Mouse (Mus musculus) lung, embryonic 16.5 days (tissue): Measurements from ENCODE around the gene Otc. TPM values are rescaled to one million over a fixed set of nuclear protein-coding genes. Genes with fewer than 3 reads are reported as not detected.
A peak's percentile ranks its signal among the peaks of the same experiment; 100 is the strongest.

Source experiments
- ATAC-seq: fragments of 200-750 bp; cut with Nextera tagmentation; 2 replicates; pipeline ENCODE4 v1.8.0; 2017; ENCODE audit warnings: low read depth, mild to moderate bottlenecking, moderate library complexity
- H3K27ac ChIP-seq: fragments of 300-500 bp; sonication (generic); 2 replicates; pipeline ENCODE4 v1.5.1; 2014; ENCODE audit warnings: mild to moderate bottlenecking, control low read depth, low read length
- H3K27me3 ChIP-seq: fragments of 300-500 bp; sonication (generic); 2 replicates; pipeline ENCODE4 v1.6.1; 2014; ENCODE audit warnings: low read depth, low read length, mixed read lengths; ENCODE audit not compliant: control insufficient read depth, insufficient read depth
- H3K36me3 ChIP-seq: fragments of 300-500 bp; sonication (generic); 2 replicates; pipeline ENCODE4 v1.6.1; 2014; ENCODE audit warnings: low read length; ENCODE audit not compliant: control insufficient read depth, insufficient read depth
- H3K4me1 ChIP-seq: fragments of 300-500 bp; sonication (generic); replicated peaks from 2 replicates; pipeline ENCODE4 v1.6.1; 2014; ENCODE audit warnings: low read length, mixed read lengths; ENCODE audit not compliant: control insufficient read depth, insufficient read depth
- H3K4me2 ChIP-seq: fragments of 300-500 bp; sonication (generic); 2 replicates; pipeline ENCODE4 v1.6.1; 2014; ENCODE audit warnings: low read depth, low read length, control low read depth
- H3K4me3 ChIP-seq: fragments of 300-500 bp; sonication (generic); 2 replicates; pipeline ENCODE4 v1.5.1; 2014; ENCODE audit warnings: mild to moderate bottlenecking, low read length, control low read depth
- H3K9ac ChIP-seq: fragments of 300-500 bp; sonication (generic); 2 replicates; pipeline ENCODE4 v1.6.1; 2014; ENCODE audit warnings: low read length, control low read depth
- H3K9me3 ChIP-seq: fragments of 300-500 bp; sonication (generic); 2 replicates; pipeline ENCODE4 v1.6.1; 2016; ENCODE audit warnings: low read length; ENCODE audit not compliant: control insufficient read depth
- WGBS: fragments of 180-500 bp; shearing (Covaris S2); extraction: QIAGEN DNeasy Blood & Tissue Kit; methylation state at CpG from one replicate; pipeline ENCODE4 v1.1.7; 2014; 5-methylcytosine and 5-hydroxymethylcytosine counted together
- polyA plus RNA-seq: library from polyadenylated mRNA; unstranded; fragments of >200 nt; fragmentation: Nextera tagmentation; extraction: Ambion mirVana; gene quantifications from 2 replicates; pipeline ENCODE4 v1.2.1, GENCODE M21; 2015

Gene Otc
- 0.13 and 0.93 TPM in 2 replicates for polyA plus RNA-seq

- ATAC-seq: no peak
- no peak within 1 kb of the TSS for H3K4me3 ChIP-seq
- H3K9ac ChIP-seq: no peak within 1 kb of the TSS
- H3K9me3 ChIP-seq: no peaks in the 10 kb centered on the region
- 30% methylated on average over 2 of the region's 2 CpGs for WGBS
- no peak within 1 kb of the TSS for H3K27ac ChIP-seq
- H3K27me3 ChIP-seq: no peaks in the 10 kb centered on the region
- H3K4me2 ChIP-seq: no peak within 1 kb of the TSS
- H3K36me3 ChIP-seq: no peaks in the 10 kb centered on the region
- no peaks in the 10 kb centered on the region for H3K4me1 ChIP-seq
Observed at GRCm38 (mm10) chrX:10251852-10252504, at the start of gene Otc. Gene Otc (plus strand): TSS chrX:10252305.

- WGBS: 75% methylated on average over 5 of the region's 5 CpGs
- Histone ChIP-seq H3K4me1 (no peaks in the 10 kb centered on the region), H3K27me3 (no peaks in the 10 kb centered on the region), H3K9me3 (no peaks in the 10 kb centered on the region), H3K9ac (no peak overlapping the region), H3K27ac (no peak overlapping the region), H3K4me3 (no peak overlapping the region), H3K36me3 (no peaks in the 10 kb centered on the region), H3K4me2 (no peak overlapping the region)
- no peak for ATAC-seq
Observed at GRCm38 (mm10) chrX:10205937-10206336, 46.2 kb upstream of the Otc start.

- H3K36me3 ChIP-seq: no peaks in the 10 kb centered on the region
- peak overlapping the region; percentile 56 for H3K4me2 ChIP-seq
- peak overlapping the region; percentile 58 for H3K4me3 ChIP-seq
- H3K9me3 ChIP-seq: no peaks in the 10 kb centered on the region; the same call in 1 of the 2 replicates
- 12% methylated on average over 16 of the region's 16 CpGs for WGBS
- peak overlapping the region; percentile 71 for H3K27ac ChIP-seq
- no peaks in the 10 kb centered on the region for H3K4me1 ChIP-seq
- H3K27me3 ChIP-seq: no peaks in the 10 kb centered on the region
- ATAC-seq: peak; percentile 41; the same call in 1 of the 2 replicates
- peak overlapping the region; percentile 65 for H3K9ac ChIP-seq
Observed at GRCm38 (mm10) chrX:10215972-10216371, 36.1 kb upstream of the Otc start.

GRCm38 (mm10) chrX:10216410-10216949 is 35.6 kb upstream of the Otc start, which contains the start of gene Rpgr:
Gene Rpgr (minus strand): TSS chrX:10216920.
- WGBS: 12% methylated on average over 39 of the region's 47 CpGs
- H3K4me3 ChIP-seq: peak within 1 kb of the TSS; percentile 58
- no peaks in the 10 kb centered on the region for H3K4me1 ChIP-seq
- peak; percentile 100 for ATAC-seq
- no peaks in the 10 kb centered on the region; the same call in 1 of the 2 replicates for H3K9me3 ChIP-seq
- H3K27ac ChIP-seq: peak within 1 kb of the TSS; percentile 71
- H3K9ac ChIP-seq: peak within 1 kb of the TSS; percentile 65
- peak within 1 kb of the TSS; percentile 56 for H3K4me2 ChIP-seq
- H3K36me3 ChIP-seq: no peaks in the 10 kb centered on the region
- H3K27me3 ChIP-seq: no peaks in the 10 kb centered on the region

- WGBS: 57% methylated on average over 6 of the region's 6 CpGs
- no peak overlapping the region for H3K9ac ChIP-seq
- no peak for ATAC-seq
- no peak overlapping the region for H3K4me2 ChIP-seq
- H3K9me3 ChIP-seq: no peaks in the 10 kb centered on the region; the same call in 1 of the 2 replicates
- H3K27ac ChIP-seq: no peak overlapping the region
- no peaks in the 10 kb centered on the region for H3K27me3 ChIP-seq
- no peaks in the 10 kb centered on the region for H3K36me3 ChIP-seq
- no peaks in the 10 kb centered on the region for H3K4me1 ChIP-seq
- no peak overlapping the region for H3K4me3 ChIP-seq
Observed at GRCm38 (mm10) chrX:10219281-10219680, 32.8 kb upstream of the Otc start.

- H3K36me3 ChIP-seq: no peaks in the 10 kb centered on the region
- no peaks in the 10 kb centered on the region for H3K27me3 ChIP-seq
- H3K4me1 ChIP-seq: no peaks in the 10 kb centered on the region
- H3K9ac ChIP-seq: no peak overlapping the region
- no peak overlapping the region for H3K4me2 ChIP-seq
- no peaks in the 10 kb centered on the region for H3K9me3 ChIP-seq
- H3K4me3 ChIP-seq: no peak overlapping the region
- no peak overlapping the region for H3K27ac ChIP-seq
- WGBS: 61% methylated on average over 2 of the region's 2 CpGs
- no peak for ATAC-seq
Observed at GRCm38 (mm10) chrX:10233051-10233450, 19.1 kb upstream of the Otc start.

GRCm38 (mm10) chrX:10234617-10235016 is 17.5 kb upstream of the Otc start:
- Histone ChIP-seq H3K27me3 (no peaks in the 10 kb centered on the region), H3K36me3 (no peaks in the 10 kb centered on the region), H3K4me3 (no peak overlapping the region), H3K9me3 (no peaks in the 10 kb centered on the region), H3K27ac (no peak overlapping the region), H3K4me2 (no peak overlapping the region), H3K9ac (no peak overlapping the region), H3K4me1 (no peaks in the 10 kb centered on the region)
- no peak for ATAC-seq
- WGBS: 48% methylated on average over 3 of the region's 3 CpGs

- Histone ChIP-seq H3K9me3 (no peaks in the 10 kb centered on the region), H3K4me2 (no peak overlapping the region), H3K9ac (no peak overlapping the region), H3K4me1 (no peaks in the 10 kb centered on the region), H3K4me3 (no peak overlapping the region), H3K36me3 (no peaks in the 10 kb centered on the region), H3K27me3 (no peaks in the 10 kb centered on the region), H3K27ac (no peak overlapping the region)
- 33% methylated on average over 4 of the region's 4 CpGs for whole genome bisulfite sequencing
- no peak for ATAC-seq
Observed at GRCm38 (mm10) chrX:10239515-10239914, 12.6 kb upstream of the Otc start.

- ATAC-seq: no peak
- Histone ChIP-seq H3K4me3 (no peak overlapping the region), H3K9ac (no peak overlapping the region), H3K36me3 (no peaks in the 10 kb centered on the region), H3K27ac (no peak overlapping the region), H3K27me3 (no peaks in the 10 kb centered on the region), H3K4me2 (no peak overlapping the region), H3K4me1 (no peaks in the 10 kb centered on the region), H3K9me3 (no peaks in the 10 kb centered on the region)
- 65% methylated on average over 3 of the region's 3 CpGs for WGBS
Observed at GRCm38 (mm10) chrX:10243916-10244315, 8.2 kb upstream of the Otc start.
